In the genomic region with DNA sequence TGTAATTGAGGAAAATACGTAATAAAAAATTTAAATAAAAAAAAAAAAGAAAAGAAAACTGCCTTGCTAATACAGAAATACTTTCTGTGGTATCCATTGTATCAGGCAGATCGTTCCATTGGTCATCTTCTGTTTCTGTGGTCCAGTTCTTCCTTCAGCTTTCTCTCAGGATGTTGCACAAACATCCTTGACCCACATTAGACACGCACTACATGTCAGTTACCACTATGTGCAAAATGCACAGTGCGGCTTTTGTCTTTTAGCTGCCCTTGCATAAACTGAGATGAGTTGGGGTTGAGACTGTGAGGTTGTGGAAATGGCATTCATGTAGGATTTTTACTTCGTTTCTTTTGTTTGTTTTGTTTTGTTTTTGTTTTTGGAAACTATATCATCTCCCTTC, we compare ENCODE assay signal across 22 mouse cellular contexts. TPM values are rescaled to one million over a fixed set of nuclear protein-coding genes. Genes with fewer than 3 reads are reported as not detected.
DNase-seq lines count a peak whose midpoint lies in the region; ATAC-seq lines count a peak whose summit lies in the region.
"Had no signal": no experiment of that assay in that cellular context is flagged by ENCODE, and none has a peak within 500 bp of the region (broad histone marks: within the 10 kb centered on the region; RNA-seq: fewer than 3 reads in every experiment).

No protein-coding gene starts in this region.

- peak; percentile 64 for ATAC-seq in granulocyte monocyte progenitor cell, adult 5-6 weeks (replicated peaks; ENCODE audit: poor library complexity, severe bottlenecking)
- ATAC-seq in megakaryocyte, adult 5-6 weeks (ENCODE audit: poor library complexity, severe bottlenecking) = peak; percentile 30; the same call in 1 of the 2 replicates
- ATAC-seq in megakaryocyte progenitor cell, adult 5-6 weeks (replicated peaks; ENCODE audit: poor library complexity) = peak; percentile 65
- ATAC-seq: activated CD4-positive, CD25-positive, alpha-beta regulatory T cell, adult 4 months; CD4-positive, CD25-positive, alpha-beta regulatory T cell, adult 4 months had no signal

- peak; percentile 78 for DNase-seq in 416B (ENCODE audit: low read depth)
- DNase-seq in cerebellum, postnatal 4 days (ENCODE audit: low spot score in 2 of 2) = no peak
- DNase-seq in kidney, adult 11 months = no peak
- no peak for DNase-seq in adrenal gland, adult (ENCODE audit: inconsistent age in 2 of 2, low spot score in 1 of 2)
- no peak for DNase-seq in spleen, postnatal 14 days (ENCODE audit: low spot score in 2 of 2)
- DNase-seq: adrenal gland, adult 2 months; adrenal gland, adult 8-10 months; adrenal gland, postnatal 10 days; adrenal gland, postnatal 14 days; adrenal gland, postnatal 25 days; adrenal gland, postnatal 36 days; B cell, adult 2 months; cerebellum, adult 11 months; cerebellum, adult 11-12 months; cerebellum, adult 18-20 months; cerebellum, adult 2 months had no signal

RNA-seq across cellular contexts. Expression of gene Asns, which starts 24.7 kb away (rescaled TPM):
- total RNA-seq in granulocyte monocyte progenitor cell, adult 5-6 weeks (2014; fragmentation: Nextera tagmentation) = 33.1 and 39.0 TPM in 2 replicates
- total RNA-seq in granulocyte monocyte progenitor cell, adult 5-6 weeks (2017) = 22.1 and 23.9 TPM in 2 replicates
- 11.4 and 14.0 TPM in 2 replicates for total RNA-seq in megakaryocyte, adult 5-6 weeks (2015)
- 5.4 and 10.7 TPM in 2 replicates for total RNA-seq in megakaryocyte, adult 5-6 weeks (2017)
- 64.9 and 95.9 TPM in 2 replicates for total RNA-seq in megakaryocyte progenitor cell, adult 5-6 weeks (2015)
- total RNA-seq in megakaryocyte progenitor cell, adult 5-6 weeks (2017) = 33.3 and 46.0 TPM in 2 replicates
- total RNA-seq: CH12.LX had no signal
